Mouse (Mus musculus) CH12.LX (cell line): ENCODE results near the gene Impad1. TPM values are rescaled to one million over a fixed set of nuclear protein-coding genes. Genes with fewer than 3 reads are reported as not detected.

Experiments
- DNase-seq: peaks from one replicate; pipeline ENCODE4 v3.0.0-alpha.2; 2013; ENCODE audit errors: extremely low read depth
- H3K27ac ChIP-seq: 2 replicates; pipeline ENCODE4 v1.5.1; 2012; ENCODE audit warnings: low read depth, mild to moderate bottlenecking, control low read depth, moderate library complexity; ENCODE audit not compliant: insufficient read depth
- H3K27me3 ChIP-seq: replicated peaks from 2 replicates; pipeline ENCODE3; 2012; ENCODE audit warnings: inconsistent platforms
- H3K36me3 ChIP-seq, 2 experiments: replicated peaks in 1 of 2; 2 replicates each; pipeline versions ENCODE3 to v1.6.1; 2012; ENCODE audit warnings: inconsistent platforms in 1 of 2, low read length in 1 of 2, mild to moderate bottlenecking in 1 of 2, mixed read lengths in 1 of 2, moderate library complexity in 1 of 2; ENCODE audit not compliant: control insufficient read depth in 1 of 2, insufficient read depth in 1 of 2
- H3K4me1 ChIP-seq, 2 experiments: 2 replicates each; pipeline ENCODE4 v1.6.1; 2012; ENCODE audit warnings: inconsistent platforms in 1 of 2, moderate library complexity in 1 of 2; ENCODE audit not compliant: insufficient read depth in 2 of 2, control insufficient read depth in 1 of 2
- H3K4me2 ChIP-seq: 2 replicates; pipeline ENCODE4 v1.6.1; 2012; ENCODE audit warnings: low read depth, mild to moderate bottlenecking, control low read depth; ENCODE audit not compliant: poor library complexity, insufficient read depth, severe bottlenecking
- H3K4me3 ChIP-seq, 3 experiments: fragments of 150-350 bp in 1 of 3; sonication (generic) in 1 of 3; replicated peaks in 1 of 3; 2 replicates each; pipeline versions ENCODE3 to v1.5.1; 2011 to 2012; ENCODE audit warnings: low read depth in 2 of 3, low read length in 2 of 3, mild to moderate bottlenecking in 2 of 3, moderate library complexity in 2 of 3, control low read depth in 1 of 3, improper control_type of control experiment in 1 of 3, inconsistent platforms in 1 of 3, mixed read lengths in 1 of 3; ENCODE audit not compliant: poor library complexity in 1 of 3
- H3K79me2 ChIP-seq: replicated peaks from 2 replicates; pipeline ENCODE4 v1.6.1; 2012; ENCODE audit warnings: mild to moderate bottlenecking, moderate library complexity; ENCODE audit not compliant: control insufficient read depth, poor library complexity, insufficient read depth, severe bottlenecking; ENCODE audit errors: extremely low read depth
- H3K9ac ChIP-seq: 2 replicates; pipeline ENCODE4 v1.6.1; 2012; ENCODE audit warnings: low read depth, mild to moderate bottlenecking, control low read depth, moderate library complexity; ENCODE audit not compliant: insufficient read depth
- H3K9me3 ChIP-seq: replicated peaks from 2 replicates; pipeline ENCODE3; 2012; ENCODE audit warnings: low read length, inconsistent platforms, mixed read lengths
- CTCF ChIP-seq, 2 experiments: IDR thresholded peaks in 1 of 2; conservative IDR thresholded peaks in 1 of 2; 2 replicates each; pipeline ENCODE4 v1.5.1; 2011 to 2012; ENCODE audit warnings: low read depth in 2 of 2, low read length in 2 of 2, improper control_type of control experiment in 1 of 2, inconsistent platforms in 1 of 2, mild to moderate bottlenecking in 1 of 2, moderate library complexity in 1 of 2
- GABPA ChIP-seq: IDR thresholded peaks from 2 replicates; pipeline ENCODE4 v1.6.1; 2012; ENCODE audit warnings: low read depth, low read length, improper control_type of control experiment, inconsistent platforms; ENCODE audit not compliant: insufficient replicate concordance
- JUN ChIP-seq: IDR thresholded peaks from 2 replicates; pipeline ENCODE4 v1.6.1; 2011; ENCODE audit warnings: low read depth, mild to moderate bottlenecking, low read length, improper control_type of control experiment, moderate library complexity; ENCODE audit not compliant: insufficient read depth
- MEF2A ChIP-seq: IDR thresholded peaks from 2 replicates; pipeline ENCODE4 v1.6.1; 2014; ENCODE audit warnings: low read depth, mild to moderate bottlenecking, inconsistent platforms, low read length, improper control_type of control experiment, borderline replicate concordance
- MXI1 ChIP-seq: IDR thresholded peaks from 2 replicates; pipeline ENCODE4 v1.6.1; 2011; ENCODE audit warnings: mild to moderate bottlenecking, low read depth, low read length, improper control_type of control experiment
- PAX5 ChIP-seq: IDR thresholded peaks from 2 replicates; pipeline ENCODE4 v1.6.1; 2012; ENCODE audit warnings: low read length, inconsistent platforms, mixed read lengths
- POLR2A ChIP-seq: IDR thresholded peaks from 2 replicates; pipeline ENCODE4 v1.6.1; 2011; ENCODE audit warnings: low read depth, mild to moderate bottlenecking, improper control_type of control experiment, low read length
- POLR2AphosphoS2 ChIP-seq: IDR thresholded peaks from 2 replicates; pipeline ENCODE4 v1.6.1; 2011; ENCODE audit warnings: low read depth, low read length, improper control_type of control experiment
- RAD21 ChIP-seq: IDR thresholded peaks from 2 replicates; pipeline ENCODE4 v1.6.1; 2011; ENCODE audit warnings: low read depth, mild to moderate bottlenecking, low read length, improper control_type of control experiment, moderate library complexity
- USF1 ChIP-seq: IDR thresholded peaks from 2 replicates; pipeline ENCODE4 v1.6.1; 2014; ENCODE audit warnings: low read depth, mild to moderate bottlenecking, inconsistent platforms, low read length, improper control_type of control experiment
- USF2 ChIP-seq: conservative IDR thresholded peaks from 2 replicates; pipeline ENCODE4 v1.6.1; 2011; ENCODE audit warnings: low read depth, low read length, improper control_type of control experiment
- ZKSCAN1 ChIP-seq: IDR thresholded peaks from 2 replicates; pipeline ENCODE4 v1.6.1; 2012; ENCODE audit warnings: low read depth, inconsistent platforms, low read length, improper control_type of control experiment, borderline replicate concordance
- ZMIZ1 ChIP-seq: IDR thresholded peaks from 2 replicates; pipeline ENCODE4 v1.6.1; 2012; ENCODE audit warnings: low read depth, mild to moderate bottlenecking, inconsistent platforms, low read length, improper control_type of control experiment
- dilution Hi-C: fragments of 300-500 bp; cut with MboI; formaldehyde crosslinking; loops from 2 replicates; pipeline ENCODE4 v1.14.3; 2020; ENCODE audit warnings: low sequenced_read_pairs; ENCODE audit not compliant: extremely low pct_unique_long_range_greater_than_20kb, extremely low pct_ligation_motif_present
- in situ Hi-C: fragments of 300-500 bp; cut with MboI; formaldehyde crosslinking; loops from 3 replicates; pipeline ENCODE4 v1.14.3; 2019; ENCODE audit warnings: low sequenced_read_pairs, low pct_ligation_motif_present, low pct_unique_long_range_greater_than_20kb, mixed read lengths
- polyA plus RNA-seq: library from polyadenylated mRNA; unstranded; fragments of >175 nt; gene quantifications from 2 replicates; pipeline ENCODE4 v1.2.1, GENCODE M21; 2012; ENCODE audit warnings: low read depth; ENCODE audit not compliant: insufficient read length
- total RNA-seq, 2 experiments: library from RNA; depleted of rRNA; stranded (reverse); fragments of 300-350 nt in 1 of 2; fragments of >200 nt in 1 of 2; gene quantifications; 2 replicates each; pipeline ENCODE4 v1.2.3; 2012 to 2014

The Impad1 gene
- total and polyA plus RNA-seq, 3 experiments: 16.3 to 38.4 (median 19.3) TPM

DNA sequence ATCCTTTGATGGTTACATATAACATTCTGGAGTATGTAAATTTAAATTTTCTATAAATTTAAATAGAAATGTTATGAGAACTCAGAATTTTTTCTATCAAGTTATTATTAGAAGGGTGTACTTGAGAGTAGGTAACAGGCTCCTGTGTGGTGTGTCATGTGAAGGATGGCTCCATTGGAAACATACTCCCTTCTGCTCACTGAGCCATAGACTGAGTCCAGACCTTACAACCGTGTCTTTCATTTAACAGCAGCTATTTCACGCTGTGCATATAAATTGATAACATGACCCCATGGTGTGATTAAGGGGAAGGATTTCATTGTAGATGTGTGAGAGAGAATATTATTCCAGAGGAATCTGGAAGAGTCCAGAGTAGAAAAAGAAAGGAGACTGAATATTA lies 35.0 kb upstream of the Impad1 start:
- dilution Hi-C loops: no loop called here
- Histone ChIP-seq H3K36me3 (no peaks in the 10 kb centered on the region), H3K9ac (no peak overlapping the region), H3K4me3 (no peak overlapping the region), H3K9me3 (no peaks in the 10 kb centered on the region), H3K27ac (no peak overlapping the region), H3K27me3 (no peaks in the 10 kb centered on the region), H3K79me2 (no peaks in the 10 kb centered on the region), H3K4me1 (no peaks in the 10 kb centered on the region), H3K4me2 (no peak overlapping the region)
- in situ Hi-C loops: no loop called here
- no peak for TF ChIP-seq JUN
- TF ChIP-seq GABPA: no peak
- no peak for TF ChIP-seq POLR2A
- TF ChIP-seq USF2: no peak
- TF ChIP-seq CTCF (conservative IDR thresholded peaks at IDR 0.05 in 1 of 2, IDR thresholded peaks at IDR 0.05 in 1 of 2; ENCODE audit: low read depth in 2 of 2, low read length in 2 of 2): no peak
- DNase-seq: no peak

DNA sequence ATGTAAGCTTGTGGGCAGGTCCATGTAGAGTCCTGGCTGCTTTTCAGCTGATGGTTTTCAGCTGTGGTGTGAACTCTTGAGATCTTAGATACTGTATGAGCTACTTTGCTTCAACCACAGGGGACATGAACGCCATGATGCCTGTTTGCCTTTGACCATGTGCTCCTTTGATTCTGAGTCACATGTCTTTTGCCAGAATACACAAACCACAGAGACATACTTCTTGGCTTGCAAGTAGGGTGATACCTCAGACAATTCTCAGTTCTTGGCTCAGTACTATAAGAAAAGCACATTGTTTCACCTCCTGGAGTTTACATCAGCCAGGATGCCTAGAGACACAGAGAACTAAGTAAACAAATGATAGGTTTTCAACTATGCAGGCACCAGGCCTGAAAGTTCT lies 29.0 kb upstream of the Impad1 start:
- in situ Hi-C loops: no loop called here
- TF ChIP-seq POLR2A: no peak
- no peak for TF ChIP-seq POLR2AphosphoS2
- TF ChIP-seq USF1: no peak
- TF ChIP-seq MEF2A: no peak
- TF ChIP-seq ZKSCAN1: no peak
- TF ChIP-seq PAX5: no peak
- TF ChIP-seq JUN: no peak
- Histone ChIP-seq H3K79me2 (no peaks in the 10 kb centered on the region), H3K36me3 (no peaks in the 10 kb centered on the region), H3K27me3 (no peaks in the 10 kb centered on the region), H3K27ac (no peak overlapping the region), H3K4me1 (no peaks in the 10 kb centered on the region), H3K4me3 (no peak overlapping the region), H3K4me2 (no peak overlapping the region), H3K9ac (no peak overlapping the region), H3K9me3 (no peaks in the 10 kb centered on the region)
- no peak for DNase-seq
- dilution Hi-C loops: no loop called here

GRCm38 (mm10) chr4:4792141-4792991 lies 789 bp downstream of the Impad1 start:
- H3K4me3 ChIP-seq: peak overlapping the region; percentile 80 to 99 (median 92)
- no peak for TF ChIP-seq MEF2A
- TF ChIP-seq MXI1: no peak; the same call in 1 of the 2 replicates
- no peak for TF ChIP-seq ZMIZ1
- no peak for TF ChIP-seq RAD21
- TF ChIP-seq POLR2A: 0 out of 2 replicates have a peak, but pooled peaks have one; percentile 17
- TF ChIP-seq GABPA: no peak
- TF ChIP-seq ZKSCAN1: no peak
- TF ChIP-seq USF1: no peak
- H3K36me3 ChIP-seq: peaks cover 5 to 15% of the 10 kb centered on the region in 2 experiments
- dilution Hi-C loops: no loop called here
- H3K4me1 ChIP-seq: peaks cover 0 to 22% of the 10 kb centered on the region in 2 experiments; a peak in 2 of 4 replicates
- H3K9ac ChIP-seq: peak overlapping the region; percentile 87
- peaks cover 2% of the 10 kb centered on the region for H3K9me3 ChIP-seq
- H3K4me2 ChIP-seq: peak overlapping the region; percentile 94
- no peaks in the 10 kb centered on the region for H3K27me3 ChIP-seq
- in situ Hi-C loops: no loop called here
- peak; percentile 30 for DNase-seq
- H3K27ac ChIP-seq: no peak overlapping the region
- peaks cover 46% of the 10 kb centered on the region for H3K79me2 ChIP-seq
